9 mouse cellular contexts compared by ENCODE assay signal in genomic region chr2:75000368-75000796, GRCm38 (mm10).
DNase-seq lines count a peak whose midpoint lies in the region; ATAC-seq lines count a peak whose summit lies in the region.
"Had no signal": no experiment of that assay in that cellular context is flagged by ENCODE, and none has a peak within 500 bp of the region (broad histone marks: within the 10 kb centered on the region; RNA-seq: fewer than 3 reads in every experiment).

No protein-coding gene starts in this region.

- H3K9ac ChIP-seq in heart, embryonic 12.5 days, result no peak overlapping the region
- H3K9ac ChIP-seq: neural tube, embryonic 12.5 days had no signal

- peak; percentile 68 to 75 for DNase-seq in heart, adult 18-20 months
- peak; percentile 14 for DNase-seq in R1 (ENCODE audit: low read depth, low spot score)
- peak; percentile 42 to 78 for DNase-seq in gastrocnemius, postnatal 4 days (ENCODE audit: low spot score in 2 of 2)
- peak; percentile 16 to 42 for DNase-seq in lung, postnatal 4 days
- no peak for DNase-seq in natural killer cell, adult 2 months (ENCODE audit: low spot score in 2 of 2)
- no peak for DNase-seq in right cerebral cortex, postnatal 25 days
- no peak for DNase-seq in spleen, adult 12 weeks (ENCODE audit: low spot score)

- H3K36me3 ChIP-seq in heart, embryonic 12.5 days, result no peaks in the 10 kb centered on the region
- H3K36me3 ChIP-seq: neural tube, embryonic 12.5 days had no signal

- H3K4me3 ChIP-seq in heart, embryonic 12.5 days, result no peak overlapping the region
- H3K4me3 ChIP-seq: neural tube, embryonic 12.5 days had no signal

- peaks cover 5% of the 10 kb centered on the region; the same call in 1 of the 2 replicates for H3K4me1 ChIP-seq in heart, embryonic 12.5 days (replicated peaks)

- no peak for ATAC-seq in heart, embryonic 12.5 days (ENCODE audit: insufficient number of reproducible peaks, low FRiP score)

- H3K27me3 ChIP-seq in heart, embryonic 12.5 days (replicated peaks), result 0 out of 2 replicates have a peak, but pooled peaks cover 3% of the 10 kb centered on the region

- WGBS in heart, embryonic 12.5 days, result 64% methylated on average over 10 of the region's 10 CpGs

- H3K4me2 ChIP-seq in heart, embryonic 12.5 days, result no peak overlapping the region
- H3K4me2 ChIP-seq: neural tube, embryonic 12.5 days had no signal

- H3K27ac ChIP-seq in heart, embryonic 12.5 days (ENCODE audit: poor library complexity, severe bottlenecking), result no peak overlapping the region
- H3K27ac ChIP-seq: neural tube, embryonic 12.5 days had no signal

- H3K9me3 ChIP-seq in heart, embryonic 12.5 days (replicated peaks), result no peaks in the 10 kb centered on the region
- H3K9me3 ChIP-seq: neural tube, embryonic 12.5 days had no signal

Comparison
In these comparisons a context has a peak if more than half of its experiments do, and no peak if none do; other contexts are left out.
1. DNase-seq: peak in heart, adult 18-20 months (2 of 2), R1 (single experiment), gastrocnemius, postnatal 4 days (2 of 2) and lung, postnatal 4 days (2 of 2); none in natural killer cell, adult 2 months (0 of 2), right cerebral cortex, postnatal 25 days (single experiment) and spleen, adult 12 weeks (single experiment).